Mouse (Mus musculus) cerebellum, adult 8-10 months (tissue): ENCODE results near the gene Cbl.
A peak's percentile ranks its signal among the peaks of the same experiment; 100 is the strongest.

Experiments
- DNase-seq: peaks from one replicate; pipeline ENCODE4 v3.0.0; 2022

Gene Cbl

GRCm38 (mm10) chr9:44178389-44178788 lies 55.5 kb downstream of the Cbl start:
- DNase-seq, result no peak

GRCm38 (mm10) chr9:44177405-44177804 lies 56.4 kb downstream of the Cbl start:
- DNase-seq, result no peak

- no peak for DNase-seq
Observed at GRCm38 (mm10) chr9:44175957-44176356, 57.9 kb downstream of the Cbl start.

- DNase-seq, result no peak
Observed at GRCm38 (mm10) chr9:44175556-44175955, 58.3 kb downstream of the Cbl start.

- DNase-seq, result no peak
Observed at GRCm38 (mm10) chr9:44170691-44171151, 63.1 kb downstream of the Cbl start.

- no peak for DNase-seq
Observed at GRCm38 (mm10) chr9:44168931-44169330, 64.9 kb downstream of the Cbl start.

GRCm38 (mm10) chr9:44159886-44160285 lies 74.0 kb downstream of the Cbl start:
- DNase-seq, result no peak

- DNase-seq, result no peak
Observed at GRCm38 (mm10) chr9:44147290-44147689, 86.6 kb downstream of the Cbl start.

GRCm38 (mm10) chr9:44144718-44145060 lies 89.2 kb downstream of the Cbl start:
- DNase-seq, result peak; percentile 67

GRCm38 (mm10) chr9:44144023-44144717 lies 89.7 kb downstream of the Cbl start:
- DNase-seq, result no peak

- no peak for DNase-seq
Observed at GRCm38 (mm10) chr9:44143421-44143820, 90.4 kb downstream of the Cbl start.

GRCm38 (mm10) chr9:44141951-44142350 lies 91.9 kb downstream of the Cbl start:
- no peak for DNase-seq

GRCm38 (mm10) chr9:44137846-44138245 lies 96.0 kb downstream of the Cbl start:
- no peak for DNase-seq

GRCm38 (mm10) chr9:44135731-44136411 lies 98.0 kb downstream of the Cbl start:
- peak; percentile 60 for DNase-seq

GRCm38 (mm10) chr9:44134851-44135730 lies 98.8 kb downstream of the Cbl start:
- peak; percentile 74 for DNase-seq

GRCm38 (mm10) chr9:44134101-44134850 lies 99.6 kb downstream of the Cbl start, which contains the start of gene Mcam:
Gene Mcam, plus strand, starts transcription at chr9:44134469.
- peak; percentile 87 for DNase-seq

GRCm38 (mm10) chr9:44133287-44133686 lies 100.6 kb downstream of the Cbl start:
- DNase-seq, result no peak

- DNase-seq, result no peak
Observed at GRCm38 (mm10) chr9:44132200-44132599, 101.6 kb downstream of the Cbl start.

- DNase-seq, result no peak
Observed at GRCm38 (mm10) chr9:44131276-44131590, 102.6 kb downstream of the Cbl start.

- no peak for DNase-seq
Observed at GRCm38 (mm10) chr9:44130581-44131275, 103.1 kb downstream of the Cbl start.

GRCm38 (mm10) chr9:44130034-44130433 lies 103.8 kb downstream of the Cbl start:
- DNase-seq, result no peak

GRCm38 (mm10) chr9:44129633-44130032 lies 104.2 kb downstream of the Cbl start:
- no peak for DNase-seq
